Mouse (Mus musculus) urinary bladder, adult 2 months (tissue): ENCODE measurements around the gene Lamtor5. TPM values are rescaled to one million over a fixed set of nuclear protein-coding genes. Genes with fewer than 3 reads are reported as not detected.

Source experiments
- polyA plus RNA-seq: library from polyadenylated mRNA; depleted of rRNA; stranded (reverse); fragments of >200 nt; gene quantifications from 2 replicates; pipeline ENCODE4 v1.2.3, GENCODE M21; 2012; rRNA removed

The Lamtor5 gene
- polyA plus RNA-seq, 1 experiment, result 139 TPM

Other genes with a start within 250 kb of the Lamtor5 start
- gene Kcna3, start 242.7 kb upstream of the Lamtor5 start, polyA plus RNA-seq, result 0.18 and 0.19 TPM in 2 replicates
- 4.9 and 6.2 TPM in 2 replicates for gene Kcna2, start 177.7 kb upstream of the Lamtor5 start, polyA plus RNA-seq
- not detected in 2 replicates for gene Kcna10, start 95.8 kb upstream of the Lamtor5 start, polyA plus RNA-seq
- gene Cym, start 57.1 kb upstream of the Lamtor5 start, polyA plus RNA-seq, result 0.07 TPM in 1 of 2 replicates, not detected in the other
- not detected in 2 replicates for gene A630076J17Rik, start 48.2 kb upstream of the Lamtor5 start, polyA plus RNA-seq
- 0.03 and 0.04 TPM in 2 replicates for gene Prok1, start 39.2 kb upstream of the Lamtor5 start, polyA plus RNA-seq
- gene Slc16a4, start 12.4 kb downstream of the Lamtor5 start, polyA plus RNA-seq, result 1.0 and 1.3 TPM in 2 replicates
- 3.9 and 5.0 TPM in 2 replicates for gene Rbm15, start 54.8 kb downstream of the Lamtor5 start, polyA plus RNA-seq
- 9.1 and 10.5 TPM in 2 replicates for gene Kcnc4, start 180.7 kb downstream of the Lamtor5 start, polyA plus RNA-seq
- 15.9 and 21.1 TPM in 2 replicates for gene Slc6a17, start 239.2 kb downstream of the Lamtor5 start, polyA plus RNA-seq